Mouse (Mus musculus) hindbrain, embryonic 15.5 days (tissue): ENCODE measurements around the gene 4930558K02Rik. TPM values are rescaled to one million over a fixed set of nuclear protein-coding genes. Genes with fewer than 3 reads are reported as not detected.

Experiments used
- ATAC-seq: fragments of 200-750 bp; cut with Nextera tagmentation; 2 replicates; pipeline ENCODE4 v1.8.0; 2017; ENCODE audit warnings: low read depth, moderate number of reproducible peaks, moderate TSS enrichment; ENCODE audit not compliant: low FRiP score
- H3K27ac ChIP-seq: fragments of 300-500 bp; sonication (generic); replicated peaks from 2 replicates; pipeline ENCODE4 v1.5.1; 2015; ENCODE audit warnings: mild to moderate bottlenecking, inconsistent platforms
- H3K27me3 ChIP-seq: fragments of 300-500 bp; sonication (generic); 2 replicates; pipeline ENCODE4 v1.6.1; 2015; ENCODE audit warnings: control low read depth, inconsistent platforms
- H3K36me3 ChIP-seq: fragments of 300-500 bp; sonication (generic); 2 replicates; pipeline ENCODE4 v1.6.1; 2015; ENCODE audit warnings: control low read depth, inconsistent platforms
- H3K4me1 ChIP-seq: fragments of 300-500 bp; sonication (generic); replicated peaks from 2 replicates; pipeline ENCODE4 v1.6.1; 2015; ENCODE audit warnings: control low read depth, inconsistent platforms
- H3K4me2 ChIP-seq: fragments of 300-500 bp; sonication (generic); 2 replicates; pipeline ENCODE4 v1.6.1; 2015; ENCODE audit warnings: moderate library complexity, mild to moderate bottlenecking, inconsistent platforms
- H3K4me3 ChIP-seq: fragments of 300-500 bp; sonication (generic); 2 replicates; pipeline ENCODE4 v1.5.1; 2015; ENCODE audit warnings: mild to moderate bottlenecking, inconsistent platforms
- H3K9ac ChIP-seq: fragments of 300-500 bp; sonication (generic); 2 replicates; pipeline ENCODE4 v1.6.1; 2015; ENCODE audit warnings: inconsistent platforms
- H3K9me3 ChIP-seq: fragments of 300-500 bp; sonication (generic); 2 replicates; pipeline ENCODE4 v1.6.1; 2016; ENCODE audit warnings: control low read depth, inconsistent platforms
- whole genome bisulfite sequencing: fragments of 180-500 bp; shearing (Covaris S2); methylation state at CpG from one replicate; pipeline ENCODE4 v1.1.7; 2015; 5-methylcytosine and 5-hydroxymethylcytosine counted together
- polyA plus RNA-seq: library from polyadenylated mRNA; unstranded; fragments of >200 nt; fragmentation: Nextera tagmentation; extraction: Ambion mirVana; gene quantifications from 2 replicates; pipeline ENCODE4 v1.2.1, GENCODE M21; 2015

4930558K02Rik gene
- polyA plus RNA-seq, 1 experiment from 2014 or later: 0.25 TPM

- H3K27me3 ChIP-seq: no peaks in the 10 kb centered on the region; the same call in 1 of the 2 replicates
- H3K9me3 ChIP-seq: no peaks in the 10 kb centered on the region
- peaks cover 12% of the 10 kb centered on the region for H3K4me1 ChIP-seq
- H3K9ac ChIP-seq: peak within 1 kb of the TSS; percentile 71
- peak within 1 kb of the TSS; percentile 80 for H3K27ac ChIP-seq
- no peaks in the 10 kb centered on the region for H3K36me3 ChIP-seq
- peak; percentile 99 for ATAC-seq
- H3K4me2 ChIP-seq: peak within 1 kb of the TSS; percentile 72
- WGBS: 4% methylated on average over 38 of the region's 38 CpGs
- peak within 1 kb of the TSS; percentile 64 for H3K4me3 ChIP-seq
Observed at GRCm38 (mm10) chr1:161968589-161969407, 10.6 kb downstream of the 4930558K02Rik start, which contains the start of gene Pigc. Gene Pigc (plus strand): TSS chr1:161969186.

GRCm38 (mm10) chr1:161967936-161968335, 11.5 kb downstream of the 4930558K02Rik start:
- Histone ChIP-seq H3K9ac (no peak overlapping the region), H3K27ac (no peak overlapping the region), H3K27me3 (no peaks in the 10 kb centered on the region; the same call in 1 of the 2 replicates), H3K4me3 (no peak overlapping the region), H3K36me3 (no peaks in the 10 kb centered on the region), H3K9me3 (no peaks in the 10 kb centered on the region), H3K4me2 (no peak overlapping the region), H3K4me1 (peaks cover 12% of the 10 kb centered on the region)
- WGBS: 96% methylated on average over 2 of the region's 2 CpGs
- no peak for ATAC-seq

GRCm38 (mm10) chr1:161962465-161963377, 16.7 kb downstream of the 4930558K02Rik start:
- no peak overlapping the region for H3K27ac ChIP-seq
- no peaks in the 10 kb centered on the region for H3K36me3 ChIP-seq
- H3K4me3 ChIP-seq: no peak overlapping the region
- H3K9me3 ChIP-seq: no peaks in the 10 kb centered on the region
- H3K27me3 ChIP-seq: no peaks in the 10 kb centered on the region; the same call in 1 of the 2 replicates
- H3K9ac ChIP-seq: no peak overlapping the region
- ATAC-seq: peak; percentile 84
- H3K4me1 ChIP-seq: no peaks in the 10 kb centered on the region
- no peak overlapping the region for H3K4me2 ChIP-seq
- WGBS: 62% methylated on average over 3 of the region's 3 CpGs

GRCm38 (mm10) chr1:161957964-161958950, 21.2 kb downstream of the 4930558K02Rik start:
- Histone ChIP-seq H3K9ac (no peak overlapping the region), H3K36me3 (no peaks in the 10 kb centered on the region), H3K9me3 (no peaks in the 10 kb centered on the region), H3K4me3 (no peak overlapping the region), H3K27me3 (no peaks in the 10 kb centered on the region), H3K4me2 (no peak overlapping the region), H3K27ac (no peak overlapping the region), H3K4me1 (no peaks in the 10 kb centered on the region)
- 84% methylated on average over 19 of the region's 19 CpGs for WGBS
- no peak for ATAC-seq

- Histone ChIP-seq H3K4me1 (no peaks in the 10 kb centered on the region), H3K4me2 (no peak overlapping the region), H3K36me3 (no peaks in the 10 kb centered on the region), H3K27me3 (no peaks in the 10 kb centered on the region), H3K9ac (no peak overlapping the region), H3K4me3 (no peak overlapping the region), H3K27ac (no peak overlapping the region), H3K9me3 (no peaks in the 10 kb centered on the region)
- ATAC-seq: no peak
- 81% methylated on average over 5 of the region's 5 CpGs for WGBS
Observed at GRCm38 (mm10) chr1:161955846-161956245, 23.6 kb downstream of the 4930558K02Rik start.

GRCm38 (mm10) chr1:161952599-161952998, 26.8 kb downstream of the 4930558K02Rik start:
- no peaks in the 10 kb centered on the region for H3K36me3 ChIP-seq
- no peak for ATAC-seq
- no peak overlapping the region for H3K27ac ChIP-seq
- no peak overlapping the region for H3K4me3 ChIP-seq
- H3K4me2 ChIP-seq: no peak overlapping the region
- H3K27me3 ChIP-seq: no peaks in the 10 kb centered on the region
- H3K4me1 ChIP-seq: no peaks in the 10 kb centered on the region
- H3K9ac ChIP-seq: no peak overlapping the region
- H3K9me3 ChIP-seq: no peaks in the 10 kb centered on the region
- 72% methylated on average over 1 of the region's 1 CpGs for WGBS

- no peaks in the 10 kb centered on the region for H3K9me3 ChIP-seq
- 85% methylated on average over 5 of the region's 5 CpGs for WGBS
- H3K36me3 ChIP-seq: no peaks in the 10 kb centered on the region
- H3K27ac ChIP-seq: no peak overlapping the region
- no peak for ATAC-seq
- no peaks in the 10 kb centered on the region for H3K27me3 ChIP-seq
- H3K4me3 ChIP-seq: no peak overlapping the region
- H3K9ac ChIP-seq: no peak overlapping the region
- no peaks in the 10 kb centered on the region for H3K4me1 ChIP-seq
- no peak overlapping the region for H3K4me2 ChIP-seq
Observed at GRCm38 (mm10) chr1:161951009-161951779, 28.2 kb downstream of the 4930558K02Rik start.

- no peak overlapping the region for H3K9ac ChIP-seq
- ATAC-seq: no peak
- H3K9me3 ChIP-seq: no peaks in the 10 kb centered on the region
- H3K27ac ChIP-seq: no peak overlapping the region
- no peak overlapping the region for H3K4me2 ChIP-seq
- no peaks in the 10 kb centered on the region for H3K27me3 ChIP-seq
- 77% methylated on average over 2 of the region's 2 CpGs for WGBS
- H3K4me3 ChIP-seq: no peak overlapping the region
- H3K36me3 ChIP-seq: no peaks in the 10 kb centered on the region
- H3K4me1 ChIP-seq: no peaks in the 10 kb centered on the region
Observed at GRCm38 (mm10) chr1:161942082-161942481, 37.4 kb downstream of the 4930558K02Rik start.

- Histone ChIP-seq H3K27ac (no peak overlapping the region), H3K9ac (no peak overlapping the region), H3K4me3 (no peak overlapping the region), H3K4me1 (no peaks in the 10 kb centered on the region), H3K27me3 (no peaks in the 10 kb centered on the region), H3K4me2 (peak overlapping the region; percentile 29; the same call in 1 of the 2 replicates), H3K36me3 (no peaks in the 10 kb centered on the region), H3K9me3 (no peaks in the 10 kb centered on the region)
- WGBS: 88% methylated on average over 4 of the region's 4 CpGs
- ATAC-seq: no peak
Observed at GRCm38 (mm10) chr1:161932286-161932685, 47.1 kb downstream of the 4930558K02Rik start.

GRCm38 (mm10) chr1:161931817-161932216, 47.6 kb downstream of the 4930558K02Rik start:
- ATAC-seq: 0 out of 2 replicates have a peak, but pooled peaks have one; percentile 34
- no peak overlapping the region for H3K9ac ChIP-seq
- H3K4me2 ChIP-seq: peak overlapping the region; percentile 29
- H3K27me3 ChIP-seq: no peaks in the 10 kb centered on the region
- no peaks in the 10 kb centered on the region for H3K9me3 ChIP-seq
- WGBS: 67% methylated on average over 10 of the region's 10 CpGs
- H3K27ac ChIP-seq: 0 out of 2 replicates have a peak overlapping the region, but pooled peaks have one; percentile 25
- H3K36me3 ChIP-seq: no peaks in the 10 kb centered on the region
- no peak overlapping the region for H3K4me3 ChIP-seq
- H3K4me1 ChIP-seq: no peaks in the 10 kb centered on the region
